Mouse (Mus musculus) forebrain, embryonic 10.5 days (tissue): ENCODE results near the gene Mapk8ip2. TPM values are rescaled to one million over a fixed set of nuclear protein-coding genes. Genes with fewer than 3 reads are reported as not detected.

Experiments
- DNase-seq: peaks from one replicate; pipeline ENCODE4 v3.0.0-alpha.2; 2017; ENCODE audit warnings: low spot score; ENCODE audit errors: extremely low spot score
- H3K27ac ChIP-seq: fragments of 300-500 bp; sonication (generic); 2 replicates; pipeline ENCODE4 v1.5.1; 2016; ENCODE audit warnings: mild to moderate bottlenecking
- H3K27me3 ChIP-seq: fragments of 300-500 bp; sonication (generic); 2 replicates; pipeline ENCODE4 v1.6.1; 2016; ENCODE audit warnings: mild to moderate bottlenecking; ENCODE audit not compliant: poor library complexity, severe bottlenecking
- H3K36me3 ChIP-seq: fragments of 300-500 bp; sonication (generic); replicated peaks from 2 replicates; pipeline ENCODE4 v1.6.1; 2016; ENCODE audit warnings: mild to moderate bottlenecking, moderate library complexity
- H3K4me1 ChIP-seq: fragments of 300-500 bp; sonication (generic); 2 replicates; pipeline ENCODE4 v1.6.1; 2016
- H3K4me3 ChIP-seq: fragments of 300-500 bp; sonication (generic); 2 replicates; pipeline ENCODE4 v1.5.1; 2016; ENCODE audit warnings: mild to moderate bottlenecking, moderate library complexity
- H3K9me3 ChIP-seq: fragments of 300-500 bp; sonication (generic); 2 replicates; pipeline ENCODE4 v1.6.1; 2016; ENCODE audit warnings: mild to moderate bottlenecking, moderate library complexity
- WGBS: fragments of 180-500 bp; shearing (Covaris S2); methylation state at CpG from one replicate; pipeline ENCODE4 v1.1.7; 2016; 5-methylcytosine and 5-hydroxymethylcytosine counted together
- polyA plus RNA-seq: library from polyadenylated mRNA; unstranded; fragments of >200 nt; fragmentation: Nextera tagmentation; extraction: Ambion mirVana; gene quantifications from 2 replicates; pipeline ENCODE4 v1.2.1, GENCODE M21; 2016

Mapk8ip2 gene
- polyA plus RNA-seq, 1 experiment from 2014 or later, result 22.4 TPM

DNA sequence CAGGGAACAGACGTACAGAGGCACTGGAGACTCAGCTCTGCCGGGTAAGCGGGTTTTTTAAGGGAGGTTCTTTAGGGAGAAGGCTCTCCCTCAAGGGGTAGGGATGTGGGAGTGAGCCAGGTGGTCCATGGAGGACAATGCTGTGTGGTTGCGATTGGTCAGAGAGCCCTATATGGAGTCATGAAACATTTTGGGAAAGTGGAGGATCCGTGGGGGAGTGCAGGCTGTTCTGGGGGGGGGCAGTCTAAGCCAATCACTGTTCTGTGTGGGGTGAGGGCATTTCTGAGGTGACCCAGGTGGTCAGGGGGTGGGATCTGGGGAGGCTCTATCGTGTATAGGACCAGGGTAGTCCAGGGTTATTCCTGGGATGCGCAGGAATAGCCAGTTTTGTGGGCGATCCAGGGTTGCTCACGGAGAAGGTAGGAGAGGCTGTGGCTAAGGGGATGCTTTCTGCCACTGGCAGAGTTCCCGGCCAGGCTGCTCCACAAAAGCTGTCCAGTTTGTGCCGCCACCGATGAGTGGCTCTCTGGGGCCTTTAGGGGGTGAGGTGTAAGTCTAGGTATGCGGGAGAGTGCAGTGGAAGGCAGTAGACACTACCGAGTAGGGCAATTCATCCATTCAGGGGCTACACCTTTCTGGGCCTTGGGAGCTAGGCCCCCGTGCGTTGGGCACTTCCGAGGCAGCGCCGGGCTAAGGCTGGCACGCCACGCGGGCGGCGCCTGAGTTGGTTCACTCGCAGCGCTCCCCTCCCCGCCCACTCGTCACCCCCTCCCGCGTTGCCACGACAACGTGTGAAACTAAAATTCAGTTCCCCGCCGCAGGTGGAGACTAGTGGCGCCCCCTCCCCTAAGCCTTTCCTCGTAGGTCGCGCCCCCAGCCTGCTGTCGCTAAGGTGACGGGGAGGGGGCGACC, 44.6 kb downstream of the Mapk8ip2 start:
- peaks cover 3% of the 10 kb centered on the region for H3K36me3 ChIP-seq
- H3K9me3 ChIP-seq, result 0 out of 2 replicates have a peak, but pooled peaks cover 2% of the 10 kb centered on the region
- WGBS, result 2% methylated on average over 41 of the region's 41 CpGs
- peaks cover 51% of the 10 kb centered on the region for H3K4me1 ChIP-seq
- peak overlapping the region; percentile 88 for H3K27ac ChIP-seq
- peaks cover 78% of the 10 kb centered on the region for H3K27me3 ChIP-seq
- H3K4me3 ChIP-seq, result peak overlapping the region; percentile 77
- peak; percentile 17 for DNase-seq

- Histone ChIP-seq H3K9me3 (0 out of 2 replicates have a peak, but pooled peaks cover 2% of the 10 kb centered on the region), H3K4me1 (peaks cover 51% of the 10 kb centered on the region)
- under 1% methylated on average over 25 of the region's 72 CpGs for WGBS
These were observed 45.4 kb downstream of the Mapk8ip2 start, which contains the start of gene Shank3 for GRCm38 (mm10) chr15:89498961-89499688. TSS of gene Shank3 (plus strand) at chr15:89499623.

DNA sequence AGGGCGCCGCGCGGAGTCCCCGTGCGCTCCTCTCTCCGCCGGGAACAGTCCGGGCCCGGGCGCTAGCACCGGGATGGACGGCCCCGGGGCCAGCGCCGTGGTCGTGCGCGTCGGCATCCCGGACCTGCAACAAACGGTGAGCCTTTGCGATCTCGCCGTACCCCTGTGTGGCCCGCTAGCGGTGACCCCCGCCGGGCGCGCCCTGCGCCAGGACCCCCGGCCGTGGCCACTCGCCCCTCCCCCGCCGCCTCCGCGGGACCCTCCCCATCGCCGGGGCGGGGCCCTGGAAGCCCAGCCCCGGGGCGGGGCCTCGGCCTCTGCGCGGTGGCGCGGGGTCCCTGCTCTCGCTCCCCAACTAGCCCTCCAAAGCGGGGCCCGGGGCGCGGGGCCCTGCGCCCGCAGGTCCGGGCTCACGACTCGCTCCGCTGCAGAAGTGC, 46.1 kb downstream of the Mapk8ip2 start:
- Histone ChIP-seq H3K9me3 (0 out of 2 replicates have a peak, but pooled peaks cover 2% of the 10 kb centered on the region), H3K27me3 (peaks cover 76% of the 10 kb centered on the region), H3K36me3 (peaks cover 17% of the 10 kb centered on the region), H3K4me1 (peaks cover 51% of the 10 kb centered on the region), H3K4me3 (peak overlapping the region; percentile 77), H3K27ac (peak overlapping the region; percentile 88)
- DNase-seq, result peak; percentile 60
- WGBS, result under 1% methylated on average over 56 of the region's 60 CpGs

More at GRCm38 (mm10) chr15:89498961-89499688, 45.4 kb downstream of the Mapk8ip2 start, which contains the start of gene Shank3:
- H3K27ac ChIP-seq, result peak within 1 kb of the TSS; percentile 88
- peaks cover 10% of the 10 kb centered on the region for H3K36me3 ChIP-seq
- peaks cover 81% of the 10 kb centered on the region for H3K27me3 ChIP-seq
- H3K4me3 ChIP-seq, result peak within 1 kb of the TSS; percentile 77
- peak; percentile 48 for DNase-seq

GRCm38 (mm10) chr15:89500221-89500791, 46.6 kb downstream of the Mapk8ip2 start:
- peak; percentile 64 for DNase-seq
- WGBS, result under 1% methylated on average over 35 of the region's 35 CpGs
- H3K27me3 ChIP-seq, result peaks cover 76% of the 10 kb centered on the region
- H3K36me3 ChIP-seq, result peaks cover 20% of the 10 kb centered on the region
- no peaks in the 10 kb centered on the region for H3K9me3 ChIP-seq
- H3K4me1 ChIP-seq, result peaks cover 51% of the 10 kb centered on the region
- H3K27ac ChIP-seq, result peak overlapping the region; percentile 88
- peak overlapping the region; percentile 77 for H3K4me3 ChIP-seq

DNA sequence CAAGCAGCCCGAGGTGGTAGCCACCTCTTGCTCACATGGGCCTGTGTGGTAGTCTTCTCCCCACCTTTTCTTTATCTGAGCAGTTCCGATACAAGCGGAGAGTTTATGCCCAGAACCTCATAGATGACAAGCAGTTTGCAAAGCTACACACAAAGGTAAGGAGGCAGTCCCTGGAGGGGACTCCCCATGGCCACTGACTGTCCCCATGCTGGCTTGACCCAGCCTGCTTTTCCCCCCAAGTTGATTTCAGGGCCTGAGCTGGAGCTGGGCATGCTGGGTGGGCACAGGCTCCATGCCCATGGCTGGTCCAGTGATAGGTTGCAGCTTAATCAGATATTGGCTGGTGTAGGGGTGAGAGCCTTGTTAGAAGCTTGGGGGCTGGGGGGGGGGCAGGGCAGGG, 47.6 kb downstream of the Mapk8ip2 start:
- Histone ChIP-seq H3K4me3 (no peak overlapping the region; the same call in 1 of the 2 replicates), H3K36me3 (peaks cover 26% of the 10 kb centered on the region), H3K4me1 (peaks cover 46% of the 10 kb centered on the region), H3K27ac (no peak overlapping the region), H3K9me3 (no peaks in the 10 kb centered on the region), H3K27me3 (peaks cover 69% of the 10 kb centered on the region)
- 86% methylated on average over 3 of the region's 3 CpGs for WGBS
- DNase-seq, result no peak

- no peaks in the 10 kb centered on the region for H3K9me3 ChIP-seq
- DNase-seq, result no peak
- 94% methylated on average over 9 of the region's 9 CpGs for WGBS
- H3K27me3 ChIP-seq, result peaks cover 37% of the 10 kb centered on the region
- no peak overlapping the region for H3K4me3 ChIP-seq
- peaks cover 40% of the 10 kb centered on the region for H3K36me3 ChIP-seq
- no peak overlapping the region for H3K27ac ChIP-seq
- peaks cover 12% of the 10 kb centered on the region for H3K4me1 ChIP-seq
These were observed 51.1 kb downstream of the Mapk8ip2 start for GRCm38 (mm10) chr15:89504838-89505237.

- H3K4me3 ChIP-seq, result no peak overlapping the region
- DNase-seq, result no peak
These were observed 54.0 kb downstream of the Mapk8ip2 start for GRCm38 (mm10) chr15:89507751-89508150.

DNA sequence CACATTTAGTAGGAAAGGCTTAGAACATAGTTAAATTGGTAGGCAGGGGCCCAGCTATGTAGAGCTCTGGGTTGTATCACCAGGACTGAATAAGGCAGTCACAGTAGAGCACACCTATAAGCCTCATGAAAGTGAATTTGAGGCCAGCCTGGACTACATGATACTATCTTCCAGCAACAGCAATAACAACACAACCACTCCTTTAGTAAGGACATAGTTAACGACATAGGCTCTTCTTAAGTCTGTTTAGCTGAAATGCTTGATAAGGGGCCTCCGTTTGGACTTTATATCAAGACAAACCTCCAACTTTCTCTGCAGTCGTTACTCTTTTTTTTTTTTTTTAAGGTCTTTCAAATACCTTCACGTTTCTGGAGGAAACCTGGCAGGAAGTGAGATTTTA, 59.0 kb downstream of the Mapk8ip2 start:
- H3K27me3 ChIP-seq, result no peaks in the 10 kb centered on the region
- no peak overlapping the region for H3K27ac ChIP-seq
- no peaks in the 10 kb centered on the region for H3K4me1 ChIP-seq
- H3K4me3 ChIP-seq, result no peak overlapping the region
- no peaks in the 10 kb centered on the region for H3K9me3 ChIP-seq
- WGBS, result 89% methylated on average over 4 of the region's 4 CpGs
- no peak for DNase-seq
- 0 out of 2 replicates have a peak, but pooled peaks cover 3% of the 10 kb centered on the region for H3K36me3 ChIP-seq

More at GRCm38 (mm10) chr15:89507751-89508150, 54.0 kb downstream of the Mapk8ip2 start:
- 88% methylated on average over 8 of the region's 8 CpGs for WGBS
- H3K4me1 ChIP-seq, result no peaks in the 10 kb centered on the region
- peaks cover 8% of the 10 kb centered on the region; the same call in 1 of the 2 replicates for H3K27me3 ChIP-seq
- H3K36me3 ChIP-seq, result peaks cover 40% of the 10 kb centered on the region
- H3K27ac ChIP-seq, result no peak overlapping the region
- no peaks in the 10 kb centered on the region for H3K9me3 ChIP-seq

Other genes starting within 250 kb of the Mapk8ip2 start
- gene Ppp6r2, start 242.4 kb upstream of the Mapk8ip2 start, polyA plus RNA-seq, result 24.2 and 28.8 TPM in 2 replicates
- gene Sbf1, start 138.6 kb upstream of the Mapk8ip2 start, polyA plus RNA-seq, result 80.7 and 84.9 TPM in 2 replicates
- 0.17 and 0.23 TPM in 2 replicates for gene Adm2, start 131.2 kb upstream of the Mapk8ip2 start, polyA plus RNA-seq
- not detected in 2 replicates for gene Miox, start 119.5 kb upstream of the Mapk8ip2 start, polyA plus RNA-seq
- 48.6 and 50.0 TPM in 2 replicates for gene Lmf2, start 98.3 kb upstream of the Mapk8ip2 start, polyA plus RNA-seq
- gene Ncaph2, start 98.2 kb upstream of the Mapk8ip2 start, polyA plus RNA-seq, result 202 and 208 TPM in 2 replicates
- gene Sco2, start 80.1 kb upstream of the Mapk8ip2 start, polyA plus RNA-seq, result 6.6 and 7.2 TPM in 2 replicates
- 1.2 and 1.4 TPM in 2 replicates for gene Tymp, start 76.9 kb upstream of the Mapk8ip2 start, polyA plus RNA-seq
- gene Odf3b, start 74.6 kb upstream of the Mapk8ip2 start, polyA plus RNA-seq, result 0.38 and 0.46 TPM in 2 replicates
- gene Klhdc7b, start 69.0 kb upstream of the Mapk8ip2 start, polyA plus RNA-seq, result 0.04 TPM in 1 of 2 replicates, not detected in the other
- gene Syce3, start 43.4 kb upstream of the Mapk8ip2 start, polyA plus RNA-seq, result not detected in 2 replicates
- 0.67 and 0.80 TPM in 2 replicates for gene Cpt1b, start 28.1 kb upstream of the Mapk8ip2 start, polyA plus RNA-seq
- 3.9 and 4.3 TPM in 2 replicates for gene C730034F03Rik, start 24.3 kb upstream of the Mapk8ip2 start, polyA plus RNA-seq
- not detected in 2 replicates for gene Gm44502, start 24.2 kb upstream of the Mapk8ip2 start, polyA plus RNA-seq
- 44.0 and 45.1 TPM in 2 replicates for gene Chkb, start 24.0 kb upstream of the Mapk8ip2 start, polyA plus RNA-seq
- gene Arsa, start 23.5 kb downstream of the Mapk8ip2 start, polyA plus RNA-seq, result 10.7 and 11.4 TPM in 2 replicates
- 2.2 and 3.0 TPM in 2 replicates for gene Shank3, start 45.7 kb downstream of the Mapk8ip2 start, polyA plus RNA-seq
- 0.27 TPM in 1 of 2 replicates, not detected in the other for gene Acr, start 114.4 kb downstream of the Mapk8ip2 start, polyA plus RNA-seq
- 73.0 and 78.6 TPM in 2 replicates for gene Rabl2, start 138.0 kb downstream of the Mapk8ip2 start, polyA plus RNA-seq